ENCODE assay signal across 8 mouse cellular contexts in the genomic region with DNA sequence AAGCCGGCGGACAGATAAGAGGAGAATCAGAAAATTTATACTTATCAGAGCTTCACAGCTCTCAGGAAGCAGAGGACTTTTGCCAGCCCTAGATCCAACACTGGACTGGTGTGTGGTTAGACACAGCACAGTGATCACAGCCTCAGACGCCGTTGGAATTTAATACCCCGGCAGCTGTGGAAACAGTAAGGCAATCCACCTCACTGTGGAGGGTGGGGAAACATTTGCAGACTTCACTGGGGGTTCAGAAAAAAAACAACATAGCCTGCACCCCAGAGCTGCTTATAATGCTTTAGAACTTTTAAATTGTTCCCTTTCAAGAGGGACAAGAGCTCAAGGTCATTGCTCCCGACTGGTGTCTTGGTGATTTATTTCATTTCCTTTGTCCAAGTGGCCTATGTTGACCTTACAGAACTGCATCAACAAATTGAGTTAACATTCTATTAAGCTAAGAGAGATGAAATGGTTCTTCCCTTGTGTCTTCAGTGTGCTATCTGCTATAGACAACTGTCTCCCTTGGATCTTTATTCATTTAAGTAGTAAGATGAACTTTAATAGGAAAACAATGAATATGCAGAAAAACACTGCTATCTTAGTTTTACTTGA.
DNase-seq lines count a peak whose midpoint lies in the region; ATAC-seq and TF ChIP-seq lines count a peak whose summit lies in the region.

No protein-coding gene starts in this region.

- H3ac ChIP-seq in C2C12 (ENCODE audit: control insufficient read depth, insufficient read length, low read depth), result no peak overlapping the region

- no peak overlapping the region for H3K4me2 ChIP-seq in forebrain, embryonic 14.5 days (ENCODE audit: low read length)
- no peak overlapping the region for H3K4me2 ChIP-seq in forebrain, postnatal 0 days (ENCODE audit: low read depth)
- peak overlapping the region; percentile 35; the same call in 1 of the 2 replicates for H3K4me2 ChIP-seq in kidney, embryonic 15.5 days

- H3K36me3 ChIP-seq in forebrain, embryonic 14.5 days (ENCODE audit: control insufficient read depth, insufficient read depth, low read length), result no peaks in the 10 kb centered on the region
- no peaks in the 10 kb centered on the region for H3K36me3 ChIP-seq in forebrain, postnatal 0 days (ENCODE audit: insufficient read depth)
- H3K36me3 ChIP-seq in C2C12 (ENCODE audit: control insufficient read depth, insufficient read depth), result no peaks in the 10 kb centered on the region
- no peaks in the 10 kb centered on the region for H3K36me3 ChIP-seq in kidney, embryonic 15.5 days

- TF ChIP-seq CTCF in forebrain, postnatal 0 days (IDR thresholded peaks at IDR 0.05; ENCODE audit: low read depth), result no peak
- TF ChIP-seq CTCF in C2C12 (IDR thresholded peaks at IDR 0.05; ENCODE audit: control insufficient read depth, insufficient read depth, insufficient read length), result no peak

- DNase-seq in forebrain, embryonic 14.5 days (ENCODE audit: low spot score), result peak; percentile 7
- DNase-seq in forebrain, postnatal 0 days, result no peak
- DNase-seq in embryo, embryonic 9.5 days (ENCODE audit: extremely low spot score), result peak; percentile 39
- no peak for DNase-seq in right cerebral cortex, adult 18-20 months
- DNase-seq in thymus, postnatal 0 days (ENCODE audit: low spot score), result no peak
- no peak for DNase-seq in layer of hippocampus, postnatal 10 days (ENCODE audit: low spot score in 2 of 2)

- no peak overlapping the region for H3K4me3 ChIP-seq in forebrain, embryonic 14.5 days (ENCODE audit: low read depth, low read length)
- no peak overlapping the region for H3K4me3 ChIP-seq in forebrain, postnatal 0 days (ENCODE audit: low read depth, low read length)
- no peak overlapping the region for H3K4me3 ChIP-seq in C2C12 (ENCODE audit: insufficient read depth, poor library complexity, severe bottlenecking)
- H3K4me3 ChIP-seq in kidney, embryonic 15.5 days (replicated peaks), result no peak overlapping the region

- 76% methylated on average over 6 of the region's 6 CpGs for WGBS in forebrain, embryonic 14.5 days
- WGBS in forebrain, postnatal 0 days, result 65% methylated on average over 6 of the region's 6 CpGs
- WGBS in kidney, embryonic 15.5 days, result 6% methylated on average over 6 of the region's 6 CpGs

- H3K27me3 ChIP-seq in forebrain, embryonic 14.5 days (replicated peaks; ENCODE audit: control insufficient read depth, insufficient read depth, low read length), result no peaks in the 10 kb centered on the region
- no peaks in the 10 kb centered on the region for H3K27me3 ChIP-seq in forebrain, postnatal 0 days (ENCODE audit: insufficient read depth, low read length)
- H3K27me3 ChIP-seq in C2C12 (ENCODE audit: control insufficient read depth, insufficient read depth, insufficient read length), result no peaks in the 10 kb centered on the region
- H3K27me3 ChIP-seq in kidney, embryonic 15.5 days, result no peaks in the 10 kb centered on the region

- H3K9ac ChIP-seq in forebrain, embryonic 14.5 days (ENCODE audit: low read length), result no peak overlapping the region
- H3K9ac ChIP-seq in forebrain, postnatal 0 days, result no peak overlapping the region
- H3K9ac ChIP-seq in kidney, embryonic 15.5 days, result no peak overlapping the region

- H3K79me2 ChIP-seq in C2C12 (ENCODE audit: control insufficient read depth, insufficient read depth), result no peaks in the 10 kb centered on the region

- H3K4me1 ChIP-seq in forebrain, embryonic 14.5 days (ENCODE audit: control insufficient read depth, insufficient read depth, low read length), result no peaks in the 10 kb centered on the region
- no peaks in the 10 kb centered on the region for H3K4me1 ChIP-seq in forebrain, postnatal 0 days (ENCODE audit: insufficient read depth)
- peaks cover 9% of the 10 kb centered on the region for H3K4me1 ChIP-seq in kidney, embryonic 15.5 days

- H3K79me3 ChIP-seq in C2C12 (ENCODE audit: low read depth), result no peaks in the 10 kb centered on the region

- H3K27ac ChIP-seq in forebrain, embryonic 14.5 days (ENCODE audit: low read depth, low read length), result no peak overlapping the region
- no peak overlapping the region for H3K27ac ChIP-seq in forebrain, postnatal 0 days (ENCODE audit: low read depth, low read length)
- H3K27ac ChIP-seq in kidney, embryonic 15.5 days, result peak overlapping the region; percentile 74

- no peak for ATAC-seq in forebrain, embryonic 14.5 days
- ATAC-seq in forebrain, postnatal 0 days, result no peak
- ATAC-seq in kidney, embryonic 15.5 days (replicated peaks; ENCODE audit: low FRiP score), result peak; percentile 100

- no peaks in the 10 kb centered on the region for H3K9me3 ChIP-seq in forebrain, embryonic 14.5 days (replicated peaks; ENCODE audit: control insufficient read depth, low read length)
- no peaks in the 10 kb centered on the region for H3K9me3 ChIP-seq in forebrain, postnatal 0 days (ENCODE audit: low read length)
- no peaks in the 10 kb centered on the region for H3K9me3 ChIP-seq in kidney, embryonic 15.5 days (replicated peaks)

TF ChIP-seq in C2C12, 6 proteins besides CTCF, POLR2A, EP300 and RAD21:
- peak; percentile 91 for TF ChIP-seq MYOD1 (IDR thresholded peaks at IDR 0.05; ENCODE audit: control insufficient read depth, insufficient read length, low read depth)
- TF ChIP-seq MAX (IDR thresholded peaks at IDR 0.05), result no peak

Comparison
In these comparisons a context has a peak if more than half of its experiments do, and no peak if none do; other contexts are left out.
1. DNase-seq: peak in forebrain, embryonic 14.5 days (single experiment) and embryo, embryonic 9.5 days (single experiment); none in forebrain, postnatal 0 days (single experiment), right cerebral cortex, adult 18-20 months (single experiment), thymus, postnatal 0 days (single experiment) and layer of hippocampus, postnatal 10 days (0 of 2).